15 mouse cellular contexts compared by ENCODE assay signal in the genomic region with DNA sequence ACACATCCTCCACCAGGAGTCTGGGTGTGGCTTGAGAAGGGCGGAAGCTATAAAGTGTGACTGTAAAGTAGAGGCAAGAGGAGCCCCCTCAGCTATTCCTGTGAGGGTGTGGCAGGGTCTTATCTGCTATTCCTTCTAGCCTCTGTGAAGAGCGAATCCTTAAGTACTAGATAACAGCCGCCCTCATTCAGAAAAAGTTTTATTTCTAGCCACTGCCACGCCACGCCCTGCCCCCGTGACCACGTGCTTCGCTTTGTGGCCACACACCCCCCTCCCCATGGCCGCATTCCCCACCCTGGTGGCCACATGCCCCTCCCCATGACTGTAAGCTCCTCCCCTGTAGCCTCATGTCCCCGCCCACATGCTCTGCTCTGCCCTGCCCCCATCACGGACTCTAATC.
"Had no signal": no experiment of that assay in that cellular context is flagged by ENCODE, and none has a peak within 500 bp of the region (broad histone marks: within the 10 kb centered on the region; RNA-seq: fewer than 3 reads in every experiment).

No protein-coding gene starts in this region.

- H3K4me3 ChIP-seq: limb, embryonic 15.5 days; midbrain, embryonic 10.5 days; neural tube, embryonic 13.5 days had no signal

- H3K27me3 ChIP-seq: limb, embryonic 15.5 days; neural tube, embryonic 13.5 days had no signal

- ATAC-seq: lung, postnatal 0 days had no signal

- H3K9me3 ChIP-seq: limb, embryonic 15.5 days; neural tube, embryonic 13.5 days had no signal

- H3K36me3 ChIP-seq: limb, embryonic 15.5 days; midbrain, embryonic 10.5 days; neural tube, embryonic 13.5 days had no signal

- H3K9ac ChIP-seq: limb, embryonic 15.5 days; neural tube, embryonic 13.5 days had no signal

- H3K4me2 ChIP-seq: limb, embryonic 15.5 days; neural tube, embryonic 13.5 days had no signal

- DNase-seq: kidney, adult 2 months; kidney, postnatal 36 days; layer of hippocampus, adult 9-11 months; layer of hippocampus, postnatal 36 days; lung, adult 18-20 months; lung, postnatal 4 days; midbrain, embryonic 14.5 days; right cerebral cortex, postnatal 4 days; spleen, adult 18-20 months; thymus, adult 18-20 months; thymus, postnatal 25 days had no signal

- H3K27ac ChIP-seq: limb, embryonic 15.5 days; midbrain, embryonic 10.5 days; neural tube, embryonic 13.5 days had no signal
